Mouse (Mus musculus) hindbrain, postnatal 0 days (tissue): ENCODE results near the gene Spry2. TPM values are rescaled to one million over a fixed set of nuclear protein-coding genes. Genes with fewer than 3 reads are reported as not detected.

Experiments
- ATAC-seq: fragments of 200-750 bp; cut with Nextera tagmentation; 2 replicates; pipeline ENCODE4 v1.8.0; 2017; ENCODE audit warnings: mild to moderate bottlenecking, moderate TSS enrichment, moderate library complexity
- DNase-seq: peaks from one replicate; pipeline ENCODE4 v3.0.0-alpha.2; 2015; ENCODE audit warnings: low spot score
- H3K27ac ChIP-seq: fragments of 300-500 bp; sonication (generic); 2 replicates; pipeline ENCODE4 v1.5.1; 2014; ENCODE audit warnings: mild to moderate bottlenecking
- H3K27me3 ChIP-seq: fragments of 300-500 bp; sonication (generic); 2 replicates; pipeline ENCODE4 v1.6.1; 2014; ENCODE audit warnings: low read length, mixed read lengths; ENCODE audit not compliant: insufficient read depth
- H3K36me3 ChIP-seq: fragments of 300-500 bp; sonication (generic); 2 replicates; pipeline ENCODE4 v1.6.1; 2014; ENCODE audit warnings: low read length, mixed read lengths; ENCODE audit not compliant: insufficient read depth
- H3K4me1 ChIP-seq: fragments of 300-500 bp; sonication (generic); 2 replicates; pipeline ENCODE4 v1.6.1; 2014; ENCODE audit warnings: antibody characterized with exemption, low read length, mixed read lengths; ENCODE audit not compliant: insufficient read depth
- H3K4me2 ChIP-seq: fragments of 300-500 bp; sonication (generic); 2 replicates; pipeline ENCODE4 v1.6.1; 2014; ENCODE audit warnings: low read depth, mild to moderate bottlenecking, low read length, moderate library complexity, mixed read lengths
- H3K4me3 ChIP-seq: fragments of 300-500 bp; sonication (generic); 2 replicates; pipeline ENCODE4 v1.5.1; 2014; ENCODE audit warnings: low read length
- H3K9ac ChIP-seq: fragments of 300-500 bp; sonication (generic); replicated peaks from 2 replicates; pipeline ENCODE4 v1.6.1; 2014; ENCODE audit warnings: mild to moderate bottlenecking, low read length, moderate library complexity, mixed read lengths
- H3K9me3 ChIP-seq: fragments of 300-500 bp; sonication (generic); 2 replicates; pipeline ENCODE4 v1.6.1; 2016; ENCODE audit warnings: low read length, mixed read lengths
- CTCF ChIP-seq: IDR thresholded peaks from 2 replicates; pipeline ENCODE4 v1.5.1; 2016; ENCODE audit warnings: antibody characterized with exemption, control low read depth, low read depth
- WGBS: fragments of 180-500 bp; shearing (Covaris S2); extraction: QIAGEN DNeasy Blood & Tissue Kit; methylation state at CpG from one replicate; pipeline ENCODE4 v1.1.7; 2014; 5-methylcytosine and 5-hydroxymethylcytosine counted together
- polyA plus RNA-seq: library from polyadenylated mRNA; unstranded; fragments of >200 nt; fragmentation: Nextera tagmentation; extraction: Ambion mirVana; gene quantifications from 2 replicates; pipeline ENCODE4 v1.2.1, GENCODE M21; 2015
- total RNA-seq: library from RNA; depleted of rRNA; stranded (reverse); fragments of >200 nt; gene quantifications from 2 replicates; pipeline ENCODE4 v1.2.3, GENCODE M21; 2014

Spry2 gene
- total and polyA plus RNA-seq, 2 experiments from 2014 or later: 33.5 to 61.7 TPM

DNA sequence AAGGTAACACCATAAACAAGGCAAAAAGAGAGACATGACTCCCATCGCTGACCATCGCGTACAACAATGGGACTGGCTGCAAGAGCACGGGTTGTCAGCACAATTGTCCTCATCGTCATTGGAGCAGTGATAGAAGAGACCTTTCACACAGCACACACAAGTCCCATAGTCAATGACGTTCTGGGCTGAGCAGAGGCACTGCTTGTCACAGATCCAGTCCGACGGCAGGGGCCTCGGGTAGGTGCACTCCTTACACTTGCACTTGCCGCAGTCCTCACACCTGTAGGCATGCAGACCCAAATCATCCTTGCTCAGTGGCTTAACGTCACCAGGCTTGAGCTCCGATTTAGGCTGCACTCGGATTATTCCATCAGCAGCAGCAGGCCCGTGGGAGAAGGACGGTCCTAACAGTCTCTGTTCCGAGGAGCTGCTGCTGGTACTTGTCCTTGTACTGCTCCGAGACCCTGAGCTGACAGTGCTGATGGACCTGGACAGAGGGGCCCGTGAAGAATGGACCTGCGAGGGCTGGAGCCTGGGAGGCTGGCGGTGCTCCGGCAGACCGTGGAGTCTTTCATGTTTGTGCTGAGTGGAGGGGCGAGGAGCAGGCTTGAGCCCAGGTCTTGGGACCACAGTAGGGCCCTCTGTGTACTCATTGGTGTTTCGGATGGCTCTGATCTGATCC lies 3.5 kb downstream of the Spry2 start:
- no peaks in the 10 kb centered on the region for H3K27me3 ChIP-seq
- no peaks in the 10 kb centered on the region for H3K36me3 ChIP-seq
- peak overlapping the region; percentile 93 for H3K9ac ChIP-seq
- DNase-seq: peak; percentile 28
- H3K4me1 ChIP-seq: peaks cover 5% of the 10 kb centered on the region
- ATAC-seq: no peak
- TF ChIP-seq CTCF: no peak
- H3K9me3 ChIP-seq: no peaks in the 10 kb centered on the region
- peak overlapping the region; percentile 99 for H3K4me2 ChIP-seq
- H3K4me3 ChIP-seq: peak overlapping the region; percentile 71
- H3K27ac ChIP-seq: peak overlapping the region; percentile 94
- WGBS: 27% methylated on average over 24 of the region's 24 CpGs

DNA sequence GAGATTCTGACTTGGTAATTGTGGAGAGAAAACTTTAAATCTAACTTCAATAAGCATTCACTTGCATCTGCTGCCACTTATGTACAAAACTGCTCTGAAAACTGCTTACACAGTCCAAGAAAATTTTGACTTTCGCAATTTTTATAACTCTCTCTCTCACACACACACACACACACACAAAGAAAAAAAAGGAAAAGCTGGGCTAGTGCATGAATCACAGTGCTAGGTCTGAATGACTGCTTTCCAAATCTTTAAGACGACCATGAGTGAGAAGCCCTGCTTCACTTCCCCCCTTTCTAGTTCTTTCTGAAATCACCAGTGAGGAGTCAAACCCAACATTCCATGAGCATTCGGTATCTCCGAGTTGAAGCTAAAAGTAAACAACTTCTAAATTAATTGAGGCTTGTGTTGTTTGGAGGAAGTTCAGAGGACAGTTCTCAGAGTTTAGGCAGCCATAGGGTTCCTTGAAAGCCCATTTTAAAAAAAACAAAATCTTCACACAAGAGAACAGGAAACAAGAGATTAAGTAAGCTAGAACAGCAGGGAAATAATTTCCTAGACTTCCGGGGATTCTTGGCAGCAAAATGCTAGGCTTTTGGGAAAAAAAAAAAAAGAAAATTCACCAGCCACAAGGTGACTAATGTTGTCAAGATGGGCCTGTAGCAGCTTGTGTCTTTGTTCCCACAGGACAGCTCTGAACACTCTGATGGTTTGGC lies 5.9 kb downstream of the Spry2 start:
- ATAC-seq (no peak), DNase-seq (peak; percentile 22)
- no peak for TF ChIP-seq CTCF
- Histone ChIP-seq H3K4me1 (peaks cover 5% of the 10 kb centered on the region), H3K4me2 (peak overlapping the region; percentile 99), H3K27ac (no peak overlapping the region), H3K4me3 (0 out of 2 replicates have a peak overlapping the region, but pooled peaks have one; percentile 5), H3K27me3 (no peaks in the 10 kb centered on the region), H3K9me3 (no peaks in the 10 kb centered on the region), H3K36me3 (no peaks in the 10 kb centered on the region), H3K9ac (0 out of 2 replicates have a peak overlapping the region, but pooled peaks have one; percentile 13)
- 50% methylated on average over 5 of the region's 5 CpGs for WGBS

DNA sequence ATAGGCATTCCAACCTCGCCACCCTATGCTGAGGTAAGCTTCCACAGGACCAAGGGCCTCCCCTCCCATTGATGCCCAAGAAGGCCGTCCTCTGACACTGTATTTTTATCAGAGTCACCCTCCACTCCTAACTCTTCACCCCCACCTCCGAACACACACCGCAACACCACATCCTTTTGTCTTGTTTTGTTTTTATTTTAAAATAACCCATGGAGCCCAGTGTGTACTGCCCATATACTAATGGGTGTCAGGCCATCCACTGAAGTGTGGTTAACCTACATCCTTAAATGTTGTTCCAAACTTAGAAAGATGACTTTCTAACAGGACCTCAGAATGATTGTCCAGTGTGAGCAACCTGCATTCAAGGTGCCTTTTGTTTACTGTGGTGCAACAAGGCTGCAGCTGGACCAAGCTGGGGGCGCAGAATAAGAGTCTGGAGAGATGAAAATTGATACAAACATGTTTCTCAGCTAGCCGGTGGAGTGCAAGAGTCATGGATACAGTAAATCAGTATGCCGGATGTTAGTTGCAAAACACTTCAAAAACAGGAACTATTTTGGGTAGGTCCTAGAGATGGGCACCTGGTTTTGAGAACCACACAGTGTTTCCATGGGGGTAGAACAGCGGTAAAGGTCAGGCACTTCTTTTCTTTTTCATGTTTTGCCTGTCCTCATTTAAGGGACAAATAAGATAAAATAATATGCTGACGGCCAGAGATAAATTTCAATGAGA lies 9.8 kb downstream of the Spry2 start:
- TF ChIP-seq CTCF: no peak
- no peak for ATAC-seq
- H3K9ac ChIP-seq: no peak overlapping the region
- no peak overlapping the region for H3K27ac ChIP-seq
- no peaks in the 10 kb centered on the region for H3K27me3 ChIP-seq
- H3K4me1 ChIP-seq: no peaks in the 10 kb centered on the region
- no peaks in the 10 kb centered on the region for H3K9me3 ChIP-seq
- H3K36me3 ChIP-seq: no peaks in the 10 kb centered on the region
- DNase-seq: no peak
- no peak overlapping the region for H3K4me3 ChIP-seq
- WGBS: 94% methylated on average over 9 of the region's 9 CpGs
- no peak overlapping the region for H3K4me2 ChIP-seq

DNA sequence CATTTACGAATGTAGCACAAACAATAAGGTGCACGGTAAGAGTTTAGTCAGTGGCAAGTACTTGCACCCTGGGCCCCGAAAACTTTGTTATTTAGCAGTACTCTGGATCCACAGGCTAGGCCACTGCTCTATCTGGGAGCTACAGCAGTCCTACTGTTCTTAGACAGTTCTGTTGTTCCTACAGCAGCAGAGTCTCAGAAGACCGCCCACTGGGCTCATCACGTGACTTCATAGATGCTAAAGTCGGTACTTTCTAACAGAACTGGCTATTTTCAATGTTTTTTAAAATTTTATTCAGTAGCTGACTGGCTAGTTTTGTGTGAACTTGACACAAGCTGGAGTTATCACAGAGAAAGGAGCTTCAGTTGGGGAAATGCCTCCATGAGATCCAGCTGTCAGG lies 11.4 kb downstream of the Spry2 start:
- no peak overlapping the region for H3K9ac ChIP-seq
- H3K36me3 ChIP-seq: no peaks in the 10 kb centered on the region
- WGBS: 80% methylated on average over 6 of the region's 6 CpGs
- TF ChIP-seq CTCF: no peak
- H3K4me2 ChIP-seq: no peak overlapping the region
- no peaks in the 10 kb centered on the region for H3K9me3 ChIP-seq
- no peaks in the 10 kb centered on the region for H3K4me1 ChIP-seq
- no peak overlapping the region for H3K27ac ChIP-seq
- no peak overlapping the region for H3K4me3 ChIP-seq
- ATAC-seq (no peak), DNase-seq (no peak)
- H3K27me3 ChIP-seq: no peaks in the 10 kb centered on the region

DNA sequence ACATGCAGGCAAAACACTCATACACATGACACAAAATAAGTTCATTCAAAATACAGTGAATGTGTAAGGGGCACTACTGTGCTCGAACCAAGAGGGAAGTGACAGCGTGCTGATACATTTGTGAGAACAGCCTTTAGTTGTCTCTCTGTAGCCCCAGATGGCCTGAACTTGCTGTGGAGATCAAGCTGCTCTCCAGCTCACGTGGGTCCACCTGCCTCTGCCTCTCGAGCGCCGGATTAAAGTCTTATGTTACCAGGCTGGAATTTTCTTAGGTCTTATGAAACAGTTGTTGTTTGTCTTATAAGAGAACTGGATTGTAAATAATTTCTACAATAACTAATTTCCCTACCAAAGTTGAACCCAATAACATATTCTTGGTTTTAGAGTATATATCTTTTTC lies 13.4 kb downstream of the Spry2 start:
- ATAC-seq: no peak
- H3K9me3 ChIP-seq: no peaks in the 10 kb centered on the region
- no peak for DNase-seq

DNA sequence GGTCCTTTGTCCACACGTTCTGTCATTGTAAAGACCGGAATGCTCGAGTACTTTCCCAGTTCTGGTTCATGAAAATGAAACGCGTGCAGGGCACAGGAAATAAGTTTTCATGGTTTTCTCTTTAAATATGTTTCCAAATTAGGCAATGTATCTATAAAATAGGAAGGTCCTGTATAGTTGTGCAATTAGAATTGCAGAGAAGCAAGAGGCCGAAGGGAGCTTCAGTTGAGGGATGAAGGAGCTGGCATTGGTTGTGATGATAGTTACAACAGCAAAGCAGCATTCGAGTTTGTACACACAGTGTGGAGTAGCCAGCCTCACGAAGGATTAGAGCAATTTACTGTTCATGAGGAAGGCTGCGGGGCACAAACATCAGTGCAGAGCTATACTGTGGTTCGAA lies 18.3 kb downstream of the Spry2 start:
- 91% methylated on average over 10 of the region's 10 CpGs for WGBS
- DNase-seq (no peak), ATAC-seq (no peak)
- H3K36me3 ChIP-seq: no peaks in the 10 kb centered on the region
- H3K27ac ChIP-seq: no peak overlapping the region
- H3K9me3 ChIP-seq: no peaks in the 10 kb centered on the region
- H3K4me1 ChIP-seq: no peaks in the 10 kb centered on the region
- TF ChIP-seq CTCF: no peak
- H3K4me2 ChIP-seq: no peak overlapping the region
- H3K4me3 ChIP-seq: no peak overlapping the region
- no peaks in the 10 kb centered on the region for H3K27me3 ChIP-seq
- H3K9ac ChIP-seq: no peak overlapping the region

More for the DNA sequence above, 13.4 kb downstream of the Spry2 start:
- H3K27me3 ChIP-seq: no peaks in the 10 kb centered on the region
- no peak overlapping the region for H3K4me2 ChIP-seq
- no peak overlapping the region for H3K9ac ChIP-seq
- no peak overlapping the region for H3K4me3 ChIP-seq
- no peak for TF ChIP-seq CTCF
- no peaks in the 10 kb centered on the region for H3K4me1 ChIP-seq
- H3K36me3 ChIP-seq: no peaks in the 10 kb centered on the region
- 87% methylated on average over 6 of the region's 6 CpGs for WGBS
- no peak overlapping the region for H3K27ac ChIP-seq
